Mouse (Mus musculus): Measurements from ENCODE around the gene Jag2.
A peak's percentile ranks its signal among the peaks of the same experiment; 100 is the strongest.

The Jag2 gene

DNA sequence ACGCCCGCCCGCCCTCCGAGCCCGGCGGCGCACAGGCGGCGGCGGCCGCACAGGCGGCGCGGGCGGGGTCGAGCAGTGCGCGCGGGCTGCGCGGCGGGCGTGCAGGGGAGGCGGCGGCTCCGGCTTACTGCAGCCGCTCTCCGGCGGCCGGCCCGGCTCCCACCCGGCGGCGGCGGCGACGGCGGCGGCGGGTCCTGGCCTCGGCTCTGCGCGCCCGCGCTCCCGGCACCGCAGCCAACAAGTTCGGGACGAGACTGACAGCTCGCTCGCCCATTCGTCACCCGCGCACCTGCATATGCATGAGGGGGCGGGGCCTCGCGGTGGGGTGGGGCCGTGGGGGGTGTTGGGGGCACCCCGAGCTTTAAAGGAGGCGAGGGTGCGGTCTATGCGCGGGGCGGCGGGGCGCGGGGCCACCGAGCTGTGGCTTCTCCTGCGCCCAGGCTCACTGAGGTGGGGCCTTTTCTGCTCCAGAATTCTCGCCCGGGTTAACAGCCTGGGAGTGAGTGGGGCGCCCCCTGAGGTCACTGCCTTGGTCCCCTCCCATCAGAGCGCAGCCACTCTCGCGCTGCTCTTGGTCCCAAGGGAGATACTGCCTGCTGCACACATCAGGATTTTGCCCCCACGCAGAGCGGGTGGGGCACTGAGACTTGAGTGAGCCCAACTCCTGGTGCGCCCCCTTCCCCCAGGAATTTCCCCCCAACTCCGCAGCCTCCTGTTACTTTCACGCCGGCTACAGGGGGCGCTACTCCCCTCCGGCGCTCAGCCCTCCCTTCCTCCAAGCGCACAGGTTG, at the start of gene Jag2:
Jag2 (minus strand) TSS at position 215 of the 791 bp plus-strand sequence.
- DNase-seq: peak; percentile 46 to 65

DNA sequence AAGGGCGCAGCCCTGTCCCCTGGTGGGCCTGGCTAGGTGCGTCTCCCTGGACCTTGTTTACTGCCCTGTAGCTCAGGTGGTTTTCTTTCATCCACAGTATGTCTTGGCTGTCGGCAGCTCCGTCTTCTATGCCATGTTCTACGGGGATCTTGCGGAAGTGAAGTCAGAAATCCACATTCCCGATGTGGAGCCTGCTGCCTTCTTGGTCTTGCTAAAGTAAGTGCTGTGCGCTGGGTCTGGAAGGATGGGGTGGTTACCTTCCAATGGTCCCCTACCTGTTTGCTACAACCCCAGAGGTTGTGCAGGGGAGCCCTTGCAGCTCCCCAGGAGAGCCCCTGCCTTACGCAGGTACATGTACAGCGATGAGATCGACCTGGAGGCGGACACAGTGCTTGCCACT, 47.6 kb upstream of the Jag2 start:
- peak in 1 of 2 experiments; percentile 42 for DNase-seq

DNA sequence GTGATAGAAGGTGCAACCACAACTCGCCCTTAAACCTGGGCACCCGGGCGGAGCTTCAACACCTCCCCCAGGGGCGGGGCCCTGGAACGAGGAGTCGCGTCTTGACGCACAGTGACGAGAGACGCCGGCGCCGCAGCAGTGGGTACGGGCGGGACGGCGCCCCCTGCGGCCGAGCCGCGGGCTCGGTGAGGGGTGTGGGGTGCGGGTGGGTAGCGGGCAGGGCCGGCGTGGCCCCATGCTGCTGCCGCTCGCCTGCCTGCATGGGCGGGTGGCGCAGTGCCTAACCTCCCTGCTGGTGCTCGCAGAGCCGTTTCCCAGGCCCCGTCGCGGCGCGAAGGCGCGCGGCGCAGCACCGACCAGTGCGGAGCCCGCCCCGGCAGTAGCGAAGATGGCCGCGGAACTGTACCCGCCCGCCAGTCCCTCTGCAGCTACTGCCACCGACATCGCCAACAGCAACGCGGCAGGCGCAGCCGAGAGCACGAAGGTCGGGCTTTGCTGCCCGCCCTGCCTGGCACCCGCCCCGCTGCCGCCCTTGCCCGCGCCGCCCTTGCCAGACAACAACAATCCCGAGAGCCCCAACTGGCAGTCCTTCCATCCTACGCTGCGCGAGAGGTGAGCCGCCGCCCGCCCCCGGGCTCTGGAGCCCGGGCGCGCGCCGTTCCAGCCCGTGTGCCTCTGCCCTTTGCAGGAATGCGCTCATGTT, 46.9 kb upstream of the Jag2 start, which contains the start of gene Btbd6:
Btbd6 (plus strand) TSS at position 112 of the 703 bp plus-strand sequence.
- peak; percentile 95 to 97 for DNase-seq

DNA sequence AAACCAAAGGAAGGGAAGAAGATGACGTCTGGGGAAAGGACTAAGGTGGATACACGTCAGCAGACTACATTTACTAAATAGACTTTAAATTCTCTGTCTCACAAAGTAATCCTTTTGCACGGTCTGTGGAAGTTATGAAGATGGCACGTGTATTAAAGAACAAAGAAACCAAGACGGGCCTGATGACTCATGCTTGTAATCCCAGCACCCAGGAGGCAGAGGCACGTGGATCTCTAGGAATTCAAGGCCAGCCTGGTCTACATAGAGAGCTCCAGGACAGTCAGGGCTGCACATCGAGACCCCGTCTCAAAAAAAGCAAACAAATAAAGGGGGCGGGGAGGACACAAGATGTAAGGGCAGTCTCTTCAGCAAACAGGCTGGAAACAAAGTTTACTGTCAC, 45.2 kb upstream of the Jag2 start:
- DNase-seq: no peak

DNA sequence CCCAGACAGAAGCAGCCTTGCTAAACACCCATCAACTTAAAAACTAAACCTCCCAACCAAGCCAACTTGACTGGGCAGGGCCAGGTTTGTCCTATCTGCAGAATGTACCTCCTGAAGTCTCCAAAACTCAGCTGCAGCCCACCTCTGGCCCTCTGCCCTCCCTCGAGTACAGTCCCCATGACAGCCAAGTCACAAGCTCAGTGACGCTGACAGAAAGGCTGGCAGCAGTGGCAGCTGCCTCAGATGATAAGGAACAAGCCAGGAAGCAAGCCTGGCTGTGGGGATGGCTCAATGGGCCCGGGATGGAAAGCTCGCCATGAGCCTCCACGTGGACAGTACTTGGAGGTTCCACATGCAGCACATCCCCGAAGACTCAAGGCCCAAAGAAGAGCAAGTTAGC, 40.0 kb upstream of the Jag2 start:
- DNase-seq: peak in 1 of 2 experiments; percentile 15

DNA sequence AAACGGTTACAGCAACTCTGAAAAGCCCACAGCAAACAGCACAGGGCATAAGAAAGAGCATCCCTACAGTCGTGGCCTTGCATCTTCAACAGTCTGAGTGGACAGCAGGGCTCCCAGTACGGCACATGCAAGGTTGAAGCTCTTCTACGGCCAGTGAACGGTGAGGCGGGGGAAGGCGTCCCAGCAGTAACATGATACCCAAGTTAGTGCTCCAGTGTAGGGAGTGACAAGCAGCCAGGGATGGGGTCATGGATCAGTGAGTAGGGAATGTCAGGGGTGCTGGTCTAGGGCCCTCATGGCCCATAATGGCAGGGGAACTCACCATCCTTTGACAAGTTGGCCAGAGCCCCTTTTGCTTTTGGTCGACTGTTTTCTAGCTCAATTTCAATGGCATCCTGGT, 39.4 kb upstream of the Jag2 start:
- peak in 1 of 2 experiments; percentile 9 for DNase-seq

DNA sequence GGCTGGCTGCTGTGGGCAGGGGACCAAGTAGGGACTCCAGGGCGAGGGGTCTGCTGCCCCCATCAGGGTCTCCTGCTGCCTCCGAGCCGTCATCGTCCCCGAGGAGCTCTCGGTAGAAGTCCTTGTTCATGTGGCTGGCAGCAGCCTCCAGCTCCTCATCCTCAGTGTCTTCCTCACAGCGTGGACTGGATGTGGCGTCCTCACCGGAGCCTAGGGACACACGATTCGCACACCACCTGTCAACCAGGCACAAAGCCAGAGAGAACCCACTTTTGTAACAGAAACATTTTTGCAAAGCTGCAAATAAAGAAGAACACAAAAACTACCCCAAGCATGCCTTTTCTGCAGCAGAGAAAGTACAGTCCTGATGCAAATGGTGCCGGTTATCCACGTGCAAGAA, 36.2 kb upstream of the Jag2 start:
- DNase-seq: peak in 1 of 2 experiments; percentile 25

DNA sequence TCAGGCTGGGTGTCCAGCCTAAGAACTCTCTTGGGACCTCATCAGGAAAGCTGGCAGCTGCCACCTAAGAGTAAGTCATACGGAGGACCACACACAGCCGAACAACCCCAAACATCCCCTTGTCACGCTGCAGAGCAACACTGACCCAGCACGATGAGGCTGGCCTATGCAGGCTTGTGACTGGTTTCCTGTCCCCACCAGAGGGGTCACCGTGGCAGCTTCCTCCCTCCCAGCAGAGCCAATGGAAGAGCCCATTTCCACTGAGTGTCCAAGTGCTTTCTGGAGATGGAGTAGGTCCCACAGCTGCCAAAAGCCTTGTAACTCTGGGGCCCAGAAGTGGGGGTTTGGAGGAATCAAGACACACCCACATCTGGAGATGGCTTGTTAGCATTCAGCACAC, 32.3 kb upstream of the Jag2 start:
- DNase-seq: peak; percentile 28 to 53

DNA sequence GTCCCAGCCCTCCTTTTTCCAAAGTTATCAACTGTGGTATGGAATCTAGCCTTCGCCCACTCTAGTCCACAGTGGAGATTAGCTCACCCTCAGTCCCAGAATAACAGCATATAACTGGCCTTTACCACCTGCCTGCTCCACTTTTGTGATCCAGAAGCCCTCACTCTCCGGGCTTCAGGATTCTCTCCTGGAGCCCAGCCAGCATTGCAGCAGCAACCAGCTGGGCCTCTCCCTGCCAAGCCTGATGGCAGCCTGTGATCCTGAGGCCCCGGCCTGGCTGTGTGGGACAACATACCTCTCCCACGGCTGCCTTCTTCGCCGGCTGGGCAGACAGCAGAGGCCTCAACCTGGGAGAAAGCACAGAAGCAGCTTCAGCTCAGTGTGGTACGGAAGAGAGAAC, 31.9 kb upstream of the Jag2 start:
- peak in 1 of 2 experiments; percentile 44 for DNase-seq

DNA sequence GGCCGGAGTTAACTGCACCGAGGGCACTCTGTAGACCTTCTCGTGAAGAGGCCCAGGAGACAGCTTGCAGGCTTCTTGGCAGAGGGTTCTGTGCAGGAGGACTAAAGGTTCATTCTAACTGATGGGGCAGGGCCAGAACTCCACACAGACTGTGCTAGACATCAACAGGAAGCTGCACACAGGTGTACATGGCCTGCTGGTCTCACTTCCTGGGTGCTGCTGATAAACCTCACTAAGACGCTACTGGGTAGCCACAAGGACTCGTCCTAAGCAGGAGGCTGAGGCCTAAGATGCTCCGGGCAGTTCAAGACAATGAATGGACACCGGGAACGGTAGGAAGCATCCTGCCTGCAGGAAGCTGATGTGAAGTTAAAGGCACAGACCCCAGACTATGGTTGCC, 29.8 kb upstream of the Jag2 start:
- DNase-seq: no peak

DNA sequence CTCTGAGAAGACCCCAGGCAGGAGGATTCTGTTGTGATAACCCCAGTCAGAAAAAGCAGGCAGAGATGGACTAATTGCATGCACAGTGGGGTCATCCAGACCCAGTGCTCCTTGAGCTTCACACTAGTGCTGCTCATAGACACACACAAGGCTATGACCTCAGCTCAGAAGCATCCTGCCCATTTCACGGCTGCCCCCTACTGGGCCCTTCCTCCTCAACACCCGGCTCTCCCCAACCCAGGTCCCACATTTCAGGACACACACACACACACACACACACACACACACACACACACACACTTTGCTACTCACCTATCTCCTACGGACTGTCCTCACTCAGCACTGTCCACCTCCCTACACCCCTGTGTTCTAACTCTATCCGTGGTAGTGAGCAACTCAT, 28.7 kb upstream of the Jag2 start:
- peak; percentile 54 to 58 for DNase-seq

DNA sequence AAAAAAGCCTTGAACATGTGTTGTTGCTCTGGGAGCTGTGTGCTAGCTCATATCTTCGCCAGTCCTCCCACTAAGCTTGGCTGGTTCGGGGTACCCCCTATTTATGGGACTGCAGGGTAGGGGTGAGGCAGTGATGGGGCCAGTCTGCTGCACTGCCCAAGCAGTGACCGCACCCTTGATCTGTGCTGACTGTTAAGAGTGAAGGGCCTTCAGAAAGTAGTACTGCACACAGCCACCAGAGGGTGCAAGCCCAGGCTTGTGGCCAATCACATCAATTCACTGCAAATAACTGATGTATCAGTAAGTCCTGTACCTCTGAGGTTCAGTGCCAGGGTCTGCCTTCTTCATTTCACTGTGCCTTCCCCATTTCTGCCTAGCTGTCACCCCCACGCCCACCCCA, 26.2 kb upstream of the Jag2 start:
- DNase-seq: peak; percentile 80 to 87

DNA sequence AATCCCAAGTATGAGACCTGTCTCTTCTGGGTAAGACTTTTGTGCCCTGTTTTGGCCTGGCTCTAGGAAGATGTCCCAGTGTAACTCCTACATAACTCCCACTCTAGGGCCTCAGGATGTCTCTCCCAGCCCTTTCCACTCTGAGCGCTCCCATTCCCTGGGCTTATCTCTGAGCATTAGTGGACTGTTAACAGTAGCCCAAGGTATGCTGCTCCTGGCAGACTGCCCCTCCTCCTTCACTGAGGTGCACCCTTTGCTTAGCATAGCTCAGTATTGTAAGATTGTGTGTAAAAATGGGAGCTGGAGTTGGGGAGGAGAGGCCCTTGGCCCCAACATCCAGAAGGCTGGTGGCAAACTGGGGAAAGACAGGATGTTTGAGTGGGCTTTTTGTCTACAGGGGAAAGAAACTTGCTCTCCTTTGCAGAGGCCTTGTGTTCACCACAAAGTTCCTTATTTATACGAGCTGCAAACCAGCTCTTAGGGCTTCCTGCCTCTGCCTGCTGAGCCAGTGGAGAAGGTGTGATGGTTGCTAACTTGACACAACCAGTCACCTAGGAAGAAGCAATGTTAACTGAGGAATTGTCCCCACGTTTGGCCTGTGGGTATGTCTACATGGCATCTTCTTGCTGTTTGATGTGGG, 23.5 kb upstream of the Jag2 start:
- peak in 1 of 2 experiments; percentile 29 for DNase-seq

DNA sequence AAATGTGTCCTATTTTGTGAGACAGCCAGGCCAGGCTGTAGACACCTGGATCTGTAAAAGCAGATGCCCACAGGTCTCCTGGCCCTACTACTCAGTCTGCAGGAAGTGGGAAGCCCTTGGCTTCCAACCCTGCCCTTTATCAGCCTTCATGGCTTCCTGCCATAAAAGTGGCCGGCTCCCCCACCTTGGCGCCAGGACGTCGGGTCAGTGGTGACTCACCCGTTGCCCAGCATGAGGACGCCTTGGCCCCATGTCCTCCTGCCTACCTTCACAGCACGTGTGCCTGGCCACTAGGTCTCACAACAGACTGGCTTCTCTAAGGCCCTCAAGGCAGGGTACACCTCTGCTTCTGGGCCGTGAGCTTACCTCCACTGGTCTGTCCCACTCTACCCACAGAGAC, 22.9 kb upstream of the Jag2 start:
- peak; percentile 49 to 80 for DNase-seq

DNA sequence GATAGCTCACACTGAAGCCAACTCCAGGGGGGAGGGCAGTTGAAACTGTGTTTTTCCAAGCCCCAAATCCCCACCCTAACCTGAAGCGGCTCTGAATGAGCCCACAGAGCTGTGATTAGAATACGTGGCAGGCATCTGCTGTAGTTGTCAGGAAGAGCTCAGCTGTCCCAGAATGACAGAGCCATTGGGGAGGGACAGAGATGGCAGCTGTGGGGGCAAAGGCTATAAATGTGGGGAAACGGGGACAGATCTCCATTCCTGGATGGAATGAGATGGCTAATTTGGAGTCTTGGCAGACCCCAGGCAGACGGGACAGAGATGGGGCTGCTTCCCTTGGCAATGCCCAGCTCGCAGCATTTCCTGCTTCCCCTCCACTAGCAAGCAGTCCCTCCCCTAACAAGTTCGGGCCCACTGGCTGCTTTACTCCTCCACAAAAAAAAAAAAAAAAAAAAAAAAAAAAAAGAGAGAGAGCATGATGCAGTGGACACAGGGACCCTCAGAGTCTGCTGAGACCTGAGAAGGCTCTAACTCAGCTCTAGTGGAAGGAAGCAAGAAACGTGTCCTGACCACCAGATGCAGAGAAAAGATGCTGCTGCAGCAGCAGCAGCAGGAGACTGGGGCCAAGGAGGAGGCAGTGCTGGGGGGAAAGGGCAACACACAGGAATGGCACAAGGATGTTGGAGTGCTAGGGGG, 21.7 kb upstream of the Jag2 start:
- peak in 1 of 2 experiments; percentile 37 for DNase-seq

DNA sequence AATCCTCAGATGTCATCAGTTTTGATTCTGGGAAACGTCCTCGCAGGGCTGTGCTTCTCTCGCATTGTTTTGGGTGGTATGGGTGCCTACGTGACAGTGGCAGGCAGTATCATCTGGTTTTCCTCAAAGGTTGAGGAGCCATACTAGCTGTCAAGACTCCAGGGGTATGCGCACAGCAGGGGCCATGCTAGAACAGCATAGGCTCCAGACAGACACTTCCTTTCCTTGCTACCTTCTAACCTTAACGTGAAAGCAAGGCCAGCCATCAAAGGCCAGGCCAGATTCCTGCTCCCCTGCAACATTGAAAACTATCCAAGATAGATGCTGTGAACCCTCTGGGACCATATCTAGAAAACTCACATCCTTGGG, 21.2 kb upstream of the Jag2 start:
- DNase-seq: no peak

DNA sequence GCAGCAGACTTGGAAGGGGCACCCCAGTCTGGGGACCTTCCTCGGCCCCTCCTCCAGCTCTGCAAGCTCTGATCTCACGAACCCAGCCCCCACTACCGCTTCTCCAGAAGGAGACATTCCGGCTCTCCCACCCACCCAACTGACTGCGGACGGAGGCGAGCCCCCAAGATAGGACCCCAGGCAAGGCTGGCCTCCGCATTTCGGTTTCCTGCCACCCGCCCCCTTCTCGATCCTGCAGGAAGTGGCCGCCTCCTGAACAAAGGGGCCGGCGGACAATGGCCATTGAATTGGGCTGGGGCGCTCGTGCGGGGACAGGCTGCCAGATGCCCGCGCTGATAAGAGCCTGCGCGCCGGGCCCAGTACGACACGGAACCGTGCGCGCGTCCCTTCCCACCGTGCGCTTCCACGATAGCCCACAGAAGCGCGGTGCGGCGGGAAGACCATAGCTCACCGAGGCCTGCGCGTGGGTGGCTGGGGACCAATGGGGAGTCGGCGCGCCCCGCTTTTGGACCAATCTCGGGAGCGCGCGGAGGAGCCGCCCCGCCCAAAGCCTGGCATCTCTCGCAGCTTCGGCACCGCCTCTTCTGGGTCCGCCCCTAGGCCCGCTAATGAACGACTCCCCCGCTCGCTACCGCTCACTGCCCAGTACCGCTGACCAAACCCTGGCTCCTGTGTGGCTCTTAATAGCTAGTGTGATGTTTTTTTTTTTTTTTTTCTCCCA, 20.6 kb upstream of the Jag2 start:
- peak; percentile 90 to 93 for DNase-seq

DNA sequence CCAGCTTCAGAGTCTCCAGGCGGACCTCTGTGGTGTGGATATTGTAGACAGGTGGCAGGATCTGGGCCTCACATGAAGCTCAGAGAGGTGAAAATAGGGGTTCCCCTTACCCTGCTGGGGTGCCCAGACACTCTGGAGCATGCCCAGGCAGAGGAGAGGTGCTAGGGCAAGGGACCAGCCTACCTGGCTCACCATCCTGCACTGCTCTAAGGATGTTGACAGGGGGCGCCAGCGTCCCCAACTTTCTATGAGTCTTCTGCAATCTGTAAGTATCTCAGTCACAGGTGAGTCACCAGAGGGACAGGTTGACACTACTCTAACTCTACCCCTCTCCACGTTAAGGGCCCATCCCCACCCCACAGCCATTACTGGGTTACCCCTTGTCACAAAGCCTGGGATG, 17.7 kb upstream of the Jag2 start:
- DNase-seq: peak in 1 of 2 experiments; percentile 44

DNA sequence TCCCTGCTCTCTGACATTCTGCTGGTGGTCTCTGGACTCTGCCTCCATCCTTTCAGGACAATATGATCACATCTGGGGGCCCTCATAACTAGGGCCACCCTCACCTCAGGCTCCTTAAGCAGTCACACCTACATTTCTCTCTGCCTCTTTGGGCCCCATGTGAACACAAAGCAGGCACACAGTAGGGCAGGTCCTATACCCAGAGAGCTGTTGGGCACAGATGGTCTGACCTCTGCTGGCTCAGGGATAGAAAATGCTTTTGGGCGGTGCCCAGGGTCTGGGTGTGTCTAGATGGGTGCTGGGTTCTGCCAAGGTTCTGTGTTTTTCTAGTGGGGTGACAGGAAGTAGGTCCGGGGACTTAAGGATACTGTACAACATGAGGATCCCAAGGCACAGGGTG, 14.1 kb upstream of the Jag2 start:
- no peak for DNase-seq

DNA sequence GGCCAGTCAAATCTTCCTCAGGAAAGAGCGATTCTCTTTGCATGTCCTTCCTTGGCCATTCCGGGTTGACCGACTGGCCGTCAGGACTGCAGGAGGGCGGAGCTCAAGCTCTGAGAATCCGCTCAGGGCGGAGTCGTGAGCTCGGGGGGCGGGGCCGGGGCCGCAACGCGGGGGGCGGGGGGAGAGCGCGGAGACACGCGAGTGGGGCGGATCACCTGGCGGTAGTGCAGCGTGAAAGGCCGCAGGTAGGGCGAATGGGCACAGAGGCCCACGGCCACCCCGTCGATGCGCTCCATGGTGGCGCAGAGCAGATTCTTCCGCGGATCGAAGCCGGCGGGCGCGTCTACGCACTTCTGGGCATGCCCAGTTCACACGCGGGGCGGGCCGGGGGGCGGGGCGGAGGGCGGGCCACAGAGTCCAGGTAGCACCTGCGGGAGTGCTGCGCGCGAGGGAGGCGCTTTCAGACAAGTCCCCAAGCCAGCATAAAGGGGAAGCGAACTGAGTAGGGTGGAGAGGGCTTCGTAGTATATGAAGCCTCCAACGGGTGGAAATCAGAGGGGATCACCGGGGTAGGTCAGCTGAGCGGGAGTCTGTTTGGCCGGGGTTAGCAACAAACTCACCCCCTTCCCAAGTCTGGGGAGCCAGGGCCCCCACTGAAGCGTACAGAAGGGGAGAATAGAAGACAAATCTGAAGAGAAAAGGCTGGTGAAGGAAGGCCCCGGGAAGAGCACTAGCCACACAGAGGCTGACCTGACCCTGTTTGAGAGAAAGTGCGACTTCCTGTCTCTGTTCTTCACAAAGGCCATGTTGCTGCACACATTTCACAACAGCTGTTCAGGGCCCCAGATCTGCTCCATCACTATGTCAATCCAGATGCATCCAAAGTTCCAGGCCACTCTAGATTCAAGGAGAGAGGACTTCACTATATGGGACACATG, 12.5 kb upstream of the Jag2 start, which contains the start of gene Nudt14:
Nudt14 (minus strand) TSS at position 349 of the 938 bp plus-strand sequence.
- DNase-seq: peak; percentile 89 to 92

DNA sequence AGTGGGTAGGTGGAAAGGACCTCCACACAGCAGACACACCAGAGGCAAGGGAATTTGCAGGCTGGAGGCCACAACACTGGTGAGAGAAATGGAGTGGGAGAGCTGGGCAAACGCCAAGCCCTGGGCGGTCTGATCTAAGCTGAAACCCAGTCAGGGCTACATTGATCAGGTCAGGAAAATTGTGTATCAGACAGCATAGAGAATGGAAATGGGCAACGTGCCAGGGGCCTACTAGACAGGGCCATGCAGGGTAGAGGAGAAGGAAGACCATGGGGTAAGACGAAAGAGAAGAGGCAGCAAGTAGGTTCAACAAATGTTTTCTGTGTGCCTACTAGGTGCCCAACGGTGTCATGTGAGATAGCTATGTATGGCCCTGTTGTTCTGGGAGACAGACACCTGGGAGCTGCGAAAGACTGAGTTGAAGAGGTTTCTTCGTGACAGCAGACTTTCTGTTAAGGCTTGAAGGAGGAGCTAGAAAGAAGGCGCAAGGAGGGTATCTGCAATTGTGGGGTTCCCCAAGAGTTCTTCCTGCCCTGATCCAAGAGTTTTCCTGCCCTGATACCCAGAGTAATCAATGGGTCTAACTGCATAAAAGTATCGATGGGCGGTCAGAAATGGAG, 11.7 kb upstream of the Jag2 start:
- peak; percentile 57 to 61 for DNase-seq
